Mouse (Mus musculus): ENCODE measurements around the gene Pabpc1l.

DNA sequence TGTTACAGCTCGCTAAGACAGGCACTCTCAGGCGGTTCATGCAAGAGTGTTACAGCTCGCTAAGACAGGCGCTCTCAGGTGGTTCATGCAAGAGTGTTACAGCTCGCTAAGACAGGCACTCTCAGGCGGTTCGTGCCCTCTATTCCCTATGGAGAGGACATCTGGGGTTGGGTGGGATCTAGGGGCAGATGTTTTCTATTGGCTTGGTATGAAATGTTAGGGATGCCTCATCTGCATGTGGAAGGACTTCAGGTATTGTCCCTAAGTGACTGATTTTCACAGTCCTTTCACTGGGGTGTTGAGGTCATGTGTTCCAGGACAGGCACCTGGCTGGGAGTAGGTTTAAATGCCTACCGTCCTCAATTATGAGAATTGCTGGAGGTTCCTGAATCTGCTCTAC is 17.7 kb upstream of the Pabpc1l start:
- TF ChIP-seq UBTF (IDR thresholded peaks at IDR 0.05; ENCODE audit: low read depth, low read length), result no peak
- TF ChIP-seq JUN (IDR thresholded peaks at IDR 0.05; ENCODE audit: insufficient read depth, low read depth, low read length), result no peak
- TF ChIP-seq CHD2 (IDR thresholded peaks at IDR 0.05; ENCODE audit: low read length), result no peak
- no peak for TF ChIP-seq GABPA (IDR thresholded peaks at IDR 0.05; ENCODE audit: insufficient replicate concordance, low read depth, low read length)
- TF ChIP-seq HCFC1 (IDR thresholded peaks at IDR 0.05; ENCODE audit: low read depth, low read length), result no peak
- TF ChIP-seq KAT2A (IDR thresholded peaks at IDR 0.05; ENCODE audit: insufficient replicate concordance, low read length), result no peak
- no peak for TF ChIP-seq SIN3A (IDR thresholded peaks at IDR 0.05; ENCODE audit: low read length)
- no peak for TF ChIP-seq EP300 (IDR thresholded peaks at IDR 0.05; ENCODE audit: low read length)

Data from CH12.LX (cell line).